Mouse (Mus musculus) CH12.LX (cell line): ENCODE results near the gene Ccnl1. TPM values are rescaled to one million over a fixed set of nuclear protein-coding genes. Genes with fewer than 3 reads are reported as not detected.
A peak's percentile ranks its signal among the peaks of the same experiment; 100 is the strongest.

ENCODE experiments used
- DNase-seq: peaks from one replicate; pipeline ENCODE4 v3.0.0-alpha.2; 2013; ENCODE audit errors: extremely low read depth
- H3K27ac ChIP-seq: 2 replicates; pipeline ENCODE4 v1.5.1; 2012; ENCODE audit warnings: low read depth, mild to moderate bottlenecking, control low read depth, moderate library complexity; ENCODE audit not compliant: insufficient read depth
- H3K27me3 ChIP-seq: replicated peaks from 2 replicates; pipeline ENCODE3; 2012; ENCODE audit warnings: inconsistent platforms
- H3K36me3 ChIP-seq, 2 experiments: replicated peaks in 1 of 2; 2 replicates each; pipeline versions ENCODE3 to v1.6.1; 2012; ENCODE audit warnings: inconsistent platforms in 1 of 2, low read length in 1 of 2, mild to moderate bottlenecking in 1 of 2, mixed read lengths in 1 of 2, moderate library complexity in 1 of 2; ENCODE audit not compliant: control insufficient read depth in 1 of 2, insufficient read depth in 1 of 2
- H3K4me1 ChIP-seq, 2 experiments: 2 replicates each; pipeline ENCODE4 v1.6.1; 2012; ENCODE audit warnings: inconsistent platforms in 1 of 2, moderate library complexity in 1 of 2; ENCODE audit not compliant: insufficient read depth in 2 of 2, control insufficient read depth in 1 of 2
- H3K4me2 ChIP-seq: 2 replicates; pipeline ENCODE4 v1.6.1; 2012; ENCODE audit warnings: low read depth, mild to moderate bottlenecking, control low read depth; ENCODE audit not compliant: poor library complexity, insufficient read depth, severe bottlenecking
- H3K4me3 ChIP-seq, 3 experiments: fragments of 150-350 bp in 1 of 3; sonication (generic) in 1 of 3; replicated peaks in 1 of 3; 2 replicates each; pipeline versions ENCODE3 to v1.5.1; 2011 to 2012; ENCODE audit warnings: low read depth in 2 of 3, low read length in 2 of 3, mild to moderate bottlenecking in 2 of 3, moderate library complexity in 2 of 3, control low read depth in 1 of 3, improper control_type of control experiment in 1 of 3, inconsistent platforms in 1 of 3, mixed read lengths in 1 of 3; ENCODE audit not compliant: poor library complexity in 1 of 3
- H3K79me2 ChIP-seq: replicated peaks from 2 replicates; pipeline ENCODE4 v1.6.1; 2012; ENCODE audit warnings: mild to moderate bottlenecking, moderate library complexity; ENCODE audit not compliant: control insufficient read depth, poor library complexity, insufficient read depth, severe bottlenecking; ENCODE audit errors: extremely low read depth
- H3K9ac ChIP-seq: 2 replicates; pipeline ENCODE4 v1.6.1; 2012; ENCODE audit warnings: low read depth, mild to moderate bottlenecking, control low read depth, moderate library complexity; ENCODE audit not compliant: insufficient read depth
- H3K9me3 ChIP-seq: replicated peaks from 2 replicates; pipeline ENCODE3; 2012; ENCODE audit warnings: low read length, inconsistent platforms, mixed read lengths
- BHLHE40 ChIP-seq: IDR thresholded peaks from 2 replicates; pipeline ENCODE4 v1.6.1; 2011; ENCODE audit warnings: mild to moderate bottlenecking, low read depth, low read length, improper control_type of control experiment
- CHD1 ChIP-seq: IDR thresholded peaks from 2 replicates; pipeline ENCODE4 v1.6.1; 2012; ENCODE audit warnings: low read depth, low read length, improper control_type of control experiment, inconsistent platforms
- CHD2 ChIP-seq: IDR thresholded peaks from 2 replicates; pipeline ENCODE4 v1.6.1; 2011; ENCODE audit warnings: low read length, improper control_type of control experiment
- CTCF ChIP-seq, 2 experiments: IDR thresholded peaks in 1 of 2; conservative IDR thresholded peaks in 1 of 2; 2 replicates each; pipeline ENCODE4 v1.5.1; 2011 to 2012; ENCODE audit warnings: low read depth in 2 of 2, low read length in 2 of 2, improper control_type of control experiment in 1 of 2, inconsistent platforms in 1 of 2, mild to moderate bottlenecking in 1 of 2, moderate library complexity in 1 of 2
- E2F4 ChIP-seq: IDR thresholded peaks from 2 replicates; pipeline ENCODE4 v1.6.1; 2011; ENCODE audit warnings: low read depth, low read length, improper control_type of control experiment; ENCODE audit not compliant: insufficient replicate concordance
- ELF1 ChIP-seq: IDR thresholded peaks from 2 replicates; pipeline ENCODE4 v1.6.1; 2014; ENCODE audit warnings: low read depth, mild to moderate bottlenecking, inconsistent platforms, low read length, improper control_type of control experiment
- EP300 ChIP-seq: IDR thresholded peaks from 2 replicates; pipeline ENCODE4 v1.6.1; 2011; ENCODE audit warnings: low read length, improper control_type of control experiment
- ETS1 ChIP-seq: conservative IDR thresholded peaks from 2 replicates; pipeline ENCODE4 v1.6.1; 2012; ENCODE audit warnings: low read depth, mild to moderate bottlenecking, inconsistent platforms, low read length, improper control_type of control experiment, moderate library complexity
- GABPA ChIP-seq: IDR thresholded peaks from 2 replicates; pipeline ENCODE4 v1.6.1; 2012; ENCODE audit warnings: low read depth, low read length, improper control_type of control experiment, inconsistent platforms; ENCODE audit not compliant: insufficient replicate concordance
- HCFC1 ChIP-seq: IDR thresholded peaks from 2 replicates; pipeline ENCODE4 v1.6.1; 2012; ENCODE audit warnings: low read depth, mild to moderate bottlenecking, inconsistent platforms, low read length, improper control_type of control experiment
- IRF4 ChIP-seq: IDR thresholded peaks from 2 replicates; pipeline ENCODE4 v1.6.1; 2014; ENCODE audit warnings: low read depth, mild to moderate bottlenecking, inconsistent platforms, low read length, improper control_type of control experiment
- JUN ChIP-seq: IDR thresholded peaks from 2 replicates; pipeline ENCODE4 v1.6.1; 2011; ENCODE audit warnings: low read depth, mild to moderate bottlenecking, low read length, improper control_type of control experiment, moderate library complexity; ENCODE audit not compliant: insufficient read depth
- JUND ChIP-seq: conservative IDR thresholded peaks from 2 replicates; pipeline ENCODE4 v1.6.1; 2011; ENCODE audit warnings: low read depth, low read length, improper control_type of control experiment
- KAT2A ChIP-seq: IDR thresholded peaks from 2 replicates; pipeline ENCODE4 v1.6.1; 2012; ENCODE audit warnings: low read length, improper control_type of control experiment, inconsistent platforms; ENCODE audit not compliant: insufficient replicate concordance
- MAFK ChIP-seq: IDR thresholded peaks from 2 replicates; pipeline ENCODE4 v1.6.1; 2011; ENCODE audit warnings: low read length, improper control_type of control experiment; ENCODE audit not compliant: insufficient replicate concordance
- MAX ChIP-seq: IDR thresholded peaks from 2 replicates; pipeline ENCODE4 v1.6.1; 2011; ENCODE audit warnings: low read length, improper control_type of control experiment
- MAZ ChIP-seq: IDR thresholded peaks from 2 replicates; pipeline ENCODE4 v1.6.1; 2012; ENCODE audit warnings: low read depth, mild to moderate bottlenecking, inconsistent platforms, low read length, improper control_type of control experiment, moderate library complexity
- MEF2A ChIP-seq: IDR thresholded peaks from 2 replicates; pipeline ENCODE4 v1.6.1; 2014; ENCODE audit warnings: low read depth, mild to moderate bottlenecking, inconsistent platforms, low read length, improper control_type of control experiment, borderline replicate concordance
- MXI1 ChIP-seq: IDR thresholded peaks from 2 replicates; pipeline ENCODE4 v1.6.1; 2011; ENCODE audit warnings: mild to moderate bottlenecking, low read depth, low read length, improper control_type of control experiment
- MYC ChIP-seq: IDR thresholded peaks from 2 replicates; pipeline ENCODE4 v1.6.1; 2011; ENCODE audit warnings: low read depth, mild to moderate bottlenecking, improper control_type of control experiment, low read length
- NELFE ChIP-seq: IDR thresholded peaks from 2 replicates; pipeline ENCODE4 v1.6.1; 2011; ENCODE audit warnings: low read depth, low read length, improper control_type of control experiment
- NRF1 ChIP-seq: IDR thresholded peaks from 2 replicates; pipeline ENCODE4 v1.6.1; 2014; ENCODE audit warnings: low read depth, mild to moderate bottlenecking, inconsistent platforms, low read length, improper control_type of control experiment, moderate library complexity
- PAX5 ChIP-seq: IDR thresholded peaks from 2 replicates; pipeline ENCODE4 v1.6.1; 2012; ENCODE audit warnings: low read length, inconsistent platforms, mixed read lengths
- POLR2A ChIP-seq: IDR thresholded peaks from 2 replicates; pipeline ENCODE4 v1.6.1; 2011; ENCODE audit warnings: low read depth, mild to moderate bottlenecking, improper control_type of control experiment, low read length
- POLR2AphosphoS2 ChIP-seq: IDR thresholded peaks from 2 replicates; pipeline ENCODE4 v1.6.1; 2011; ENCODE audit warnings: low read depth, low read length, improper control_type of control experiment
- RAD21 ChIP-seq: IDR thresholded peaks from 2 replicates; pipeline ENCODE4 v1.6.1; 2011; ENCODE audit warnings: low read depth, mild to moderate bottlenecking, low read length, improper control_type of control experiment, moderate library complexity
- RCOR1 ChIP-seq: conservative IDR thresholded peaks from 2 replicates; pipeline ENCODE4 v1.6.1; 2012; ENCODE audit warnings: low read depth, mild to moderate bottlenecking, inconsistent platforms, low read length, improper control_type of control experiment
- SIN3A ChIP-seq: IDR thresholded peaks from 2 replicates; pipeline ENCODE4 v1.6.1; 2012; ENCODE audit warnings: low read length, improper control_type of control experiment, inconsistent platforms
- SMC3 ChIP-seq: IDR thresholded peaks from 2 replicates; pipeline ENCODE4 v1.6.1; 2011; ENCODE audit warnings: low read depth, low read length, improper control_type of control experiment
- TBP ChIP-seq: conservative IDR thresholded peaks from 2 replicates; pipeline ENCODE4 v1.6.1; 2011; ENCODE audit warnings: low read depth, low read length, improper control_type of control experiment
- TCF12 ChIP-seq: IDR thresholded peaks from 2 replicates; pipeline ENCODE4 v1.6.1; 2014; ENCODE audit warnings: low read depth, mild to moderate bottlenecking, inconsistent platforms, low read length, improper control_type of control experiment
- UBTF ChIP-seq: IDR thresholded peaks from 2 replicates; pipeline ENCODE4 v1.6.1; 2012; ENCODE audit warnings: low read depth, mild to moderate bottlenecking, inconsistent platforms, low read length, improper control_type of control experiment, moderate library complexity
- USF1 ChIP-seq: IDR thresholded peaks from 2 replicates; pipeline ENCODE4 v1.6.1; 2014; ENCODE audit warnings: low read depth, mild to moderate bottlenecking, inconsistent platforms, low read length, improper control_type of control experiment
- USF2 ChIP-seq: conservative IDR thresholded peaks from 2 replicates; pipeline ENCODE4 v1.6.1; 2011; ENCODE audit warnings: low read depth, low read length, improper control_type of control experiment
- ZC3H11A ChIP-seq: IDR thresholded peaks from 2 replicates; pipeline ENCODE4 v1.6.1; 2012; ENCODE audit warnings: low read depth, mild to moderate bottlenecking, inconsistent platforms, low read length, improper control_type of control experiment
- ZKSCAN1 ChIP-seq: IDR thresholded peaks from 2 replicates; pipeline ENCODE4 v1.6.1; 2012; ENCODE audit warnings: low read depth, inconsistent platforms, low read length, improper control_type of control experiment, borderline replicate concordance
- ZMIZ1 ChIP-seq: IDR thresholded peaks from 2 replicates; pipeline ENCODE4 v1.6.1; 2012; ENCODE audit warnings: low read depth, mild to moderate bottlenecking, inconsistent platforms, low read length, improper control_type of control experiment
- ZNF384 ChIP-seq: IDR thresholded peaks from 2 replicates; pipeline ENCODE4 v1.6.1; 2012; ENCODE audit warnings: low read depth, low read length, improper control_type of control experiment, inconsistent platforms
- dilution Hi-C: fragments of 300-500 bp; cut with MboI; formaldehyde crosslinking; loops from 2 replicates; pipeline ENCODE4 v1.14.3; 2020; ENCODE audit warnings: low sequenced_read_pairs; ENCODE audit not compliant: extremely low pct_unique_long_range_greater_than_20kb, extremely low pct_ligation_motif_present
- in situ Hi-C: fragments of 300-500 bp; cut with MboI; formaldehyde crosslinking; loops from 3 replicates; pipeline ENCODE4 v1.14.3; 2019; ENCODE audit warnings: low sequenced_read_pairs, low pct_ligation_motif_present, low pct_unique_long_range_greater_than_20kb, mixed read lengths
- polyA plus RNA-seq: library from polyadenylated mRNA; unstranded; fragments of >175 nt; gene quantifications from 2 replicates; pipeline ENCODE4 v1.2.1, GENCODE M21; 2012; ENCODE audit warnings: low read depth; ENCODE audit not compliant: insufficient read length
- total RNA-seq, 2 experiments: library from RNA; depleted of rRNA; stranded (reverse); fragments of 300-350 nt in 1 of 2; fragments of >200 nt in 1 of 2; gene quantifications; 2 replicates each; pipeline ENCODE4 v1.2.3; 2012 to 2014

Gene Ccnl1
- total and polyA plus RNA-seq, 3 experiments = 25.1 to 66.2 (median 58.8) TPM

GRCm38 (mm10) chr3:65929304-65929783 is 28.7 kb downstream of the Ccnl1 start:
- peaks cover 0 to 13% of the 10 kb centered on the region in 2 experiments for H3K36me3 ChIP-seq
- peak; percentile 93 for DNase-seq
- no peaks in the 10 kb centered on the region for H3K9me3 ChIP-seq
- H3K27me3 ChIP-seq = no peaks in the 10 kb centered on the region
- dilution Hi-C loops = no loop called here
- H3K4me1 ChIP-seq = peaks cover 9 to 44% of the 10 kb centered on the region in 2 experiments
- peak overlapping the region; percentile 38; the same call in 1 of the 2 replicates for H3K27ac ChIP-seq
- no peak for TF ChIP-seq JUN
- no peak for TF ChIP-seq GABPA
- peak; percentile 68 for TF ChIP-seq ZC3H11A
- TF ChIP-seq MAX = peak; percentile 68
- TF ChIP-seq MYC = peak; percentile 89
- peak; percentile 82 for TF ChIP-seq NELFE
- no peak for TF ChIP-seq USF1
- TF ChIP-seq JUND = peak; percentile 52
- peak; percentile 73; the same call in 1 of the 2 replicates for TF ChIP-seq TCF12
- no peak; the same call in 1 of the 2 replicates for TF ChIP-seq ETS1
- no peak for TF ChIP-seq POLR2AphosphoS2
- no peak for TF ChIP-seq ZMIZ1
- peak; percentile 86 for TF ChIP-seq SIN3A
- peak; percentile 63 for TF ChIP-seq ELF1
- no peak for TF ChIP-seq UBTF
- TF ChIP-seq MAFK = peak; percentile 49; the same call in 1 of the 2 replicates
- TF ChIP-seq POLR2A = peak; percentile 52
- no peak for TF ChIP-seq E2F4
- no peak for TF ChIP-seq CHD1
- no peak for TF ChIP-seq ZKSCAN1
- TF ChIP-seq SMC3 = peak; percentile 95
- TF ChIP-seq CHD2 = peak; percentile 93
- no peak for TF ChIP-seq RCOR1
- TF ChIP-seq MEF2A = peak; percentile 71; the same call in 1 of the 2 replicates
- TF ChIP-seq IRF4 = peak; percentile 82
- TF ChIP-seq MXI1 = 0 out of 2 replicates have a peak, but pooled peaks have one; percentile 29
- TF ChIP-seq BHLHE40 = peak; percentile 79
- peak; percentile 58 for TF ChIP-seq HCFC1
- no peak; the same call in none of the 2 replicates for TF ChIP-seq RAD21
- no peak for TF ChIP-seq USF2
- peak; percentile 55; the same call in 1 of the 2 replicates for TF ChIP-seq TBP
- TF ChIP-seq EP300 = no peak; the same call in 1 of the 2 replicates
- TF ChIP-seq PAX5 = no peak
- TF ChIP-seq KAT2A = no peak
- 0 out of 2 replicates have a peak, but pooled peaks have one; percentile 25 for TF ChIP-seq NRF1
- peak; percentile 77 to 97 for TF ChIP-seq CTCF (conservative IDR thresholded peaks at IDR 0.05 in 1 of 2, IDR thresholded peaks at IDR 0.05 in 1 of 2; ENCODE audit: low read depth in 2 of 2, low read length in 2 of 2)
- TF ChIP-seq MAZ = peak; percentile 95
- TF ChIP-seq ZNF384 = no peak; the same call in 1 of the 2 replicates
- TF ChIP-seq, all 38 proteins: peak for 21
- Histone ChIP-seq H3K79me2 (no peaks in the 10 kb centered on the region), H3K4me2 (peak overlapping the region; percentile 83), H3K9ac (peak overlapping the region; percentile 59), H3K4me3 (peak overlapping the region; percentile 34 to 52 (median 41))
- in situ Hi-C loops = loop anchor here (25.0 kb wide), 2 partner anchors 567 to 942 kb away; no protein-coding TSS in a partner anchor
